Mouse (Mus musculus) CH12.LX (cell line): ENCODE measurements around the gene Tjp3.

ENCODE experiments used
- CTCF ChIP-seq, 2 experiments: IDR thresholded peaks in 1 of 2; conservative IDR thresholded peaks in 1 of 2; 2 replicates each; pipeline ENCODE4 v1.5.1; 2011 to 2012; ENCODE audit warnings: low read depth in 2 of 2, low read length in 2 of 2, improper control_type of control experiment in 1 of 2, inconsistent platforms in 1 of 2, mild to moderate bottlenecking in 1 of 2, moderate library complexity in 1 of 2
- ELF1 ChIP-seq: IDR thresholded peaks from 2 replicates; pipeline ENCODE4 v1.6.1; 2014; ENCODE audit warnings: low read depth, mild to moderate bottlenecking, inconsistent platforms, low read length, improper control_type of control experiment
- EP300 ChIP-seq: IDR thresholded peaks from 2 replicates; pipeline ENCODE4 v1.6.1; 2011; ENCODE audit warnings: low read length, improper control_type of control experiment
- POLR2A ChIP-seq: IDR thresholded peaks from 2 replicates; pipeline ENCODE4 v1.6.1; 2011; ENCODE audit warnings: low read depth, mild to moderate bottlenecking, improper control_type of control experiment, low read length

GRCm38 (mm10) chr10:81323791-81324530 lies 32.6 kb upstream of the Tjp3 start:
- no peak for TF ChIP-seq CTCF (conservative IDR thresholded peaks at IDR 0.05 in 1 of 2, IDR thresholded peaks at IDR 0.05 in 1 of 2; ENCODE audit: low read depth in 2 of 2, low read length in 2 of 2)
- TF ChIP-seq POLR2A: no peak
- no peak for TF ChIP-seq ELF1
- TF ChIP-seq EP300: no peak
